Mouse (Mus musculus) stomach, postnatal 0 days (tissue): ENCODE measurements at regions not wholly inside any gene's neighbourhood (a gene's known extent, or its start where the extent isn't known, plus 50 kb on each side); places are given as distances from the start of the nearest gene placed in this dataset.

Experiments
- CTCF ChIP-seq: IDR thresholded peaks from 2 replicates; pipeline ENCODE4 v1.5.1; 2016; ENCODE audit warnings: antibody characterized with exemption, low read depth, mild to moderate bottlenecking, moderate library complexity
- EP300 ChIP-seq: optimal IDR thresholded peaks from 2 replicates; pipeline ENCODE3; 2016; ENCODE audit warnings: antibody characterized with exemption

- TF ChIP-seq CTCF (no peak), EP300 (no peak)
Measured at GRCm38 (mm10) chr3:14968345-14968744, 82.3 kb downstream of the Car2 start.
